Mouse (Mus musculus): Measurements from ENCODE around the gene Dupd1. TPM values are rescaled to one million over a fixed set of nuclear protein-coding genes. Genes with fewer than 3 reads are reported as not detected.

Dupd1 gene
- polyA plus RNA-seq, 1 experiment from 2014 or later = 0.24 TPM

DNA sequence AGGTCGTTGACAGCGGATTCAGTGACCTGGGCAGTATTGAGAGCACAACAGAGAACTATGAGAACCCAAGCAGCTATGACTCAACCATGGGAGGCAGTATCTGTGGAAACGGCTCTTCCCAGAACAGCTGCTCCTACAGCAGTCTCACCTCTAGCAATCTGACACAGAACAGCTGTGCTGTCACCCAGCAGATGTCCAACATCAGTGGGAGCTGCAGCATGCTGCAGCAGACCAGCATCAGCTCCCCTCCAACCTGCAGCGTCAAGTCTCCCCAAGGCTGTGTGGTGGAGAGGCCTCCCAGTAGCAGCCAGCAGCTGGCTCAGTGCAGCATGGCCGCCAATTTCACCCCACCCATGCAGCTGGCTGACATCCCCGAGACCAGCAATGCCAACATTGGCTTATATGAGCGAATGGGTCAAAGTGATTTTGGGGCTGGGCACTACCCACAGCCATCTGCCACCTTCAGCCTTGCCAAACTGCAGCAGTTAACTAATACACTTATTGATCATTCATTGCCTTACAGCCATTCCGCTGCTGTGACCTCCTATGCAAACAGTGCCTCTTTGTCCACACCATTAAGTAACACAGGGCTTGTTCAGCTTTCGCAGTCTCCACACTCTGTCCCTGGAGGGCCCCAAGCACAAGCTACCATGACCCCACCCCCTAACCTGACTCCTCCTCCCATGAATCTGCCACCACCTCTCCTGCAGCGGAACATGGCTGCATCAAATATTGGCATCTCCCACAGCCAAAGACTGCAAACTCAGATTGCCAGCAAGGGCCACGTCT lies 44.5 kb downstream of the Dupd1 start:
- H3K9ac ChIP-seq (replicated peaks; ENCODE audit: low read depth, low read length) = no peak overlapping the region
- peaks cover 18% of the 10 kb centered on the region for H3K36me3 ChIP-seq (ENCODE audit: control insufficient read depth, insufficient read depth)
- 78% methylated on average over 11 of the region's 11 CpGs for WGBS
- no peaks in the 10 kb centered on the region for H3K9me3 ChIP-seq (ENCODE audit: control insufficient read depth, low read length)
- H3K27ac ChIP-seq (ENCODE audit: low read length) = 0 out of 2 replicates have a peak overlapping the region, but pooled peaks have one; percentile 41
- H3K27me3 ChIP-seq (replicated peaks; ENCODE audit: control insufficient read depth, insufficient read depth, low read length) = no peaks in the 10 kb centered on the region
- no peak overlapping the region for H3K4me3 ChIP-seq (replicated peaks; ENCODE audit: low read length)
- no peak overlapping the region for H3K4me2 ChIP-seq (ENCODE audit: low read length)
- peaks cover 7% of the 10 kb centered on the region; the same call in 1 of the 2 replicates for H3K4me1 ChIP-seq (replicated peaks; ENCODE audit: control insufficient read depth, insufficient read depth, low read length)
- peak; percentile 27; the same call in 1 of the 2 replicates for ATAC-seq

DNA sequence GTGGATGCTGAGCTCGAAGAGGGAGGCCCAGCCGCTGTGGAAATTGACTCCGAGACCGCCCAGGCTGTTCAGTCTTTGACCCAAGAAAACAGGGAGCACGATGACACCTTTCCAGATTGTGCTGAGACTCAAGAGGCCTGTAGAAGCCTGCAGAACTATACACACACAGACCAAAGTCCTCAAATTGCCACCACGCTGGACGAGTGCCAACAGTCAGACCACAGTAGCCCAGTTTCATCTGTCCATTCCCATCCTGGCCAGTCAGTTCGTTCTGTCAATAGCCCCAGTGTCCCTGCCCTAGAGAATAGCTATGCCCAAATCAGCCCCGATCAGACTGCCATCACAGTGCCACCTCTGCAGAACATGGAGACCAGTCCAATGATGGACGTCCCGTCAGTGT lies 45.2 kb downstream of the Dupd1 start:
- Histone ChIP-seq H3K27me3 (replicated peaks; ENCODE audit: control insufficient read depth, insufficient read depth, low read length) (no peaks in the 10 kb centered on the region), H3K36me3 (ENCODE audit: control insufficient read depth, insufficient read depth) (peaks cover 22% of the 10 kb centered on the region), H3K9me3 (ENCODE audit: control insufficient read depth, low read length) (no peaks in the 10 kb centered on the region), H3K4me1 (replicated peaks; ENCODE audit: control insufficient read depth, insufficient read depth, low read length) (peaks cover 7% of the 10 kb centered on the region; the same call in 1 of the 2 replicates), H3K4me2 (ENCODE audit: low read length) (no peak overlapping the region), H3K4me3 (replicated peaks; ENCODE audit: low read length) (no peak overlapping the region), H3K27ac (ENCODE audit: low read length) (no peak overlapping the region), H3K9ac (replicated peaks; ENCODE audit: low read depth, low read length) (no peak overlapping the region)
- ATAC-seq = no peak
- 94% methylated on average over 11 of the region's 11 CpGs for WGBS

DNA sequence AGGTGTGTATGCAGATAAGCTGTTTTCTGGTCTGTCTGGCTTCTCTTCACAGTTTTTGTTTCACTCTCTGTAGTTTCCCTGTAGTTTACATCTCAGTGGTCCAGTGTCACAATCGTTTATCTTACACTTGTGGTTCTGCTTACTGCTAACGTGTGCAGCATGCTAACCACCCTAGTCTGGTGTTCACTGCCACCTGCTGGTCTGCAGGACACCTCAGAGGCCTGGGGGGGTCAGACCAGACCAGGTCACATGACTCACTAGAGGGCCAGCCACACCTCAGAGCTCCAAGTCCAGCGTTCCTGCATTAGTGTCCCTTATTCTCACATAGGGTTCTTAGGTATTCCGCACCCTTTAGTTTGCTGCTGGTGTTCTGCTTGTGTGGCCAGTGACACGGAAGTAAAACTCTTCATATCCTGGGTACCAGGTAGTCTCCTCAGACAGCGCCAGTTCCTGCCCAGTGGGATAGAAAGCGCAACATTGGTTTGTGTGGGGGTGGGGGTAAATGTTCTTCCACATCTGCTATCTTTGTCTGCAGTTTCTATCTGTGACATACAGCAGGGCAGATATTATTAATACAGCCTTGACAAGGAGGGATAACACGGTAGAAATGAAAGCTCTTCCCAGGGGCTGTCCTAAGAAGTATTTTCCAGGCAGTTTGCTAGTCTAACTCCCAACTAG lies 51.8 kb downstream of the Dupd1 start:
- Histone ChIP-seq H3K9ac (replicated peaks; ENCODE audit: low read depth, low read length) (no peak overlapping the region), H3K36me3 (ENCODE audit: control insufficient read depth, insufficient read depth) (peaks cover 17% of the 10 kb centered on the region; the same call in 1 of the 2 replicates), H3K27me3 (replicated peaks; ENCODE audit: control insufficient read depth, insufficient read depth, low read length) (no peaks in the 10 kb centered on the region), H3K27ac (ENCODE audit: low read length) (no peak overlapping the region), H3K4me3 (replicated peaks; ENCODE audit: low read length) (no peak overlapping the region), H3K4me1 (replicated peaks; ENCODE audit: control insufficient read depth, insufficient read depth, low read length) (peaks cover 22% of the 10 kb centered on the region), H3K9me3 (ENCODE audit: control insufficient read depth, low read length) (no peaks in the 10 kb centered on the region), H3K4me2 (ENCODE audit: low read length) (no peak overlapping the region)
- 76% methylated on average over 8 of the region's 8 CpGs for WGBS
- no peak for ATAC-seq

DNA sequence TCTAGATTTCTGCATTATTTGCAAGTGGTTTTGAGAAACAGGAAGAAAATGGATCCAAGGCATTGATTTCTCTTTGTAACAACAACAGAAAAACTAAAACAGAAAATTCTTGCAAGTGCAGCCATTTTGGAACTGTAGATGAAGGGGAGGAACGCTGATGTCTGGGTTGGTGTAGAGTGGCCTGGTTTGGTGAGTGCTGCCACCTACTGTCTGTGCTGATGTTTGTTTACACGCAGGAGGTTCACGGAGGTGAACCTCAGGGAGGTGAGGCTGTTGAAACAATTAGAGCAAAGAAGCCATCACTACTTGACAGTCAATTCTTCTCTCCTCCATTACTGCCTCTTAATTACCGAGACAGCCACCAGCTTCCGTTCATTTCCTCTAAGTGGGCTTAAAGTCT lies 54.7 kb downstream of the Dupd1 start:
- H3K27ac ChIP-seq (ENCODE audit: low read length) = peak overlapping the region; percentile 3
- no peak overlapping the region for H3K4me3 ChIP-seq (replicated peaks; ENCODE audit: low read length)
- H3K4me1 ChIP-seq (replicated peaks; ENCODE audit: control insufficient read depth, insufficient read depth, low read length) = peaks cover 30% of the 10 kb centered on the region
- H3K9ac ChIP-seq (replicated peaks; ENCODE audit: low read depth, low read length) = no peak overlapping the region
- no peaks in the 10 kb centered on the region for H3K9me3 ChIP-seq (ENCODE audit: control insufficient read depth, low read length)
- H3K27me3 ChIP-seq (replicated peaks; ENCODE audit: control insufficient read depth, insufficient read depth, low read length) = no peaks in the 10 kb centered on the region
- peak; percentile 88 for ATAC-seq
- no peak overlapping the region for H3K4me2 ChIP-seq (ENCODE audit: low read length)
- WGBS = 10% methylated on average over 5 of the region's 5 CpGs
- H3K36me3 ChIP-seq (ENCODE audit: control insufficient read depth, insufficient read depth) = peaks cover 9% of the 10 kb centered on the region; the same call in 1 of the 2 replicates

DNA sequence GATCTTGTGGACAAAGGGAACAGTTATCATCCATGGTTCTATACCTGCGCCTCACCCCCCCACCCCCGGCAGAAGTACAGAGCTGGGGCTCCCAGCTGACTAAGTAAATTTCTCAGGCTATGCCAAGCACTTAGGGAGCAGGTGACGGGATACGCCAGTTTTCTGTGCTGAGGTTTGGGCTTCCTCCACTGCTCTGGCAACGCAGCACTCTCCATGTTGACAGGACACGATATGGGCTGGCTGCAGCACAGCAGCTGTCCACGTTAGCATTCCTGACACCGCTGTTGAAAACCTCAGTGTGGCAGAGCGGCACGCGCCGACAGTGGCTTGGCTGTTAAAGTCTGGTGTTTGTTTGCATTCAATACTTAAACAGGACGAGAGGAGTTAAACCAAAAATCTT lies 55.2 kb downstream of the Dupd1 start:
- no peaks in the 10 kb centered on the region for H3K9me3 ChIP-seq (ENCODE audit: control insufficient read depth, low read length)
- ATAC-seq = peak; percentile 58
- H3K27me3 ChIP-seq (replicated peaks; ENCODE audit: control insufficient read depth, insufficient read depth, low read length) = no peaks in the 10 kb centered on the region
- 43% methylated on average over 13 of the region's 13 CpGs for WGBS
- H3K36me3 ChIP-seq (ENCODE audit: control insufficient read depth, insufficient read depth) = peaks cover 6% of the 10 kb centered on the region; the same call in 1 of the 2 replicates
- H3K9ac ChIP-seq (replicated peaks; ENCODE audit: low read depth, low read length) = no peak overlapping the region
- peak overlapping the region; percentile 24 for H3K4me2 ChIP-seq (ENCODE audit: low read length)
- H3K4me3 ChIP-seq (replicated peaks; ENCODE audit: low read length) = no peak overlapping the region
- H3K27ac ChIP-seq (ENCODE audit: low read length) = peak overlapping the region; percentile 20
- H3K4me1 ChIP-seq (replicated peaks; ENCODE audit: control insufficient read depth, insufficient read depth, low read length) = peaks cover 30% of the 10 kb centered on the region

DNA sequence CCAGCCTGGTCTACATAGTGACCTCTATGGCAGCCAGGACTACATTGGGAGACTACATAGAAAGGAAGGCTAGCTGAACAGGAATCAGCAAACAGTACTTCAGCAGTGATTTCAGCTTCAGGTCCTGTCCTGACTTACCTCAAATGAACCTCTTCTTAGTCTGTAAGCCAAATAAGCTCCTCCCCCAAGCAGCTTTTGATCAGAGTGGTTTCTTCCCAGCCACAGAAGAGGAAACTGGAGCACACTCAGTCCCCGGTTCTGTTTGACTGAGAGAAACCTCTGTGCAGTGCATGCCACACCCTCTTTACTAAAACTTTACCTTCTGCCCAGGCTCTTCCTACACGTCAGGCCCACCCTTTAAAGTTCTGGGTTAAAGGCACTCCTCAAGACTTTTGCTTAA lies 60.6 kb downstream of the Dupd1 start:
- 82% methylated on average over 2 of the region's 2 CpGs for WGBS

DNA sequence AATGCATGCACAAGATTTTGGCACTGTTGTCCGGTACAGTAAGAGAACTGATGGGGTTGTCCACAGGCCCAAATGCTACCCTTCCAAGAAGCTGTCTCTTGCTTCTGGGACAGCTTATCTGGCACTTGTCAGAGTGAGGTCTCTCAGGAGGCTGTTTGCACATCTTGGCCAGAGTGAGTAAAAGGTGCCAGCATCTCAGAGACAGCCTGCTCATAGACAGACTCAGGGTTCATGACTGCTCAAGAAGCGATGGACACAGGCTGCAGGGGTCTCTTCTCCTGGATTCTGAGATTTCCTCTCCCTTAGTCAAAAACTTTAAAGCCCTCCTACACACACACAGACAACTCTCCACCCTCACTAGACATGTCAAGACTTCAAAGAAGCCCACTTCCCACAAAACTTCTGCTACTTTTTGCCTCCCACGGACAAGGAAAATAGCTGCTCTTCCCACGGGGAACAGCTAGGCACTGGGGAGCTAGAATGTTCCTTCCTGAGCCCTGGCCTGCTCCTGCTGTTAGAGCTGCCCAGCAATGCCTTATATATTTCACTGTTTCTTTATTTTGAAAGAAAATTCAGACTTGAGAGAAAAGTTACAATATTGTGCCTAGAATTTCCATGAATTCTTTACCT lies 73.5 kb downstream of the Dupd1 start:
- no peak overlapping the region for H3K4me2 ChIP-seq (ENCODE audit: low read length)
- peaks cover 8% of the 10 kb centered on the region; the same call in 1 of the 2 replicates for H3K36me3 ChIP-seq (ENCODE audit: control insufficient read depth, insufficient read depth)
- no peak for ATAC-seq
- no peak overlapping the region for H3K9ac ChIP-seq (replicated peaks; ENCODE audit: low read depth, low read length)
- WGBS = 79% methylated on average over 4 of the region's 4 CpGs
- H3K9me3 ChIP-seq (ENCODE audit: control insufficient read depth, low read length) = no peaks in the 10 kb centered on the region
- no peaks in the 10 kb centered on the region for H3K4me1 ChIP-seq (replicated peaks; ENCODE audit: control insufficient read depth, insufficient read depth, low read length)
- H3K27me3 ChIP-seq (replicated peaks; ENCODE audit: control insufficient read depth, insufficient read depth, low read length) = no peaks in the 10 kb centered on the region
- no peak overlapping the region for H3K27ac ChIP-seq (ENCODE audit: low read length)
- no peak overlapping the region for H3K4me3 ChIP-seq (replicated peaks; ENCODE audit: low read length)

More for the DNA sequence above, 60.6 kb downstream of the Dupd1 start:
- Histone ChIP-seq H3K4me1 (replicated peaks; ENCODE audit: control insufficient read depth, insufficient read depth, low read length) (peaks cover 17% of the 10 kb centered on the region), H3K4me3 (replicated peaks; ENCODE audit: low read length) (no peak overlapping the region), H3K4me2 (ENCODE audit: low read length) (no peak overlapping the region), H3K9ac (replicated peaks; ENCODE audit: low read depth, low read length) (no peak overlapping the region), H3K27me3 (replicated peaks; ENCODE audit: control insufficient read depth, insufficient read depth, low read length) (no peaks in the 10 kb centered on the region), H3K36me3 (ENCODE audit: control insufficient read depth, insufficient read depth) (0 out of 2 replicates have a peak, but pooled peaks cover 2% of the 10 kb centered on the region), H3K9me3 (ENCODE audit: control insufficient read depth, low read length) (no peaks in the 10 kb centered on the region), H3K27ac (ENCODE audit: low read length) (no peak overlapping the region)
- no peak for ATAC-seq

DNA sequence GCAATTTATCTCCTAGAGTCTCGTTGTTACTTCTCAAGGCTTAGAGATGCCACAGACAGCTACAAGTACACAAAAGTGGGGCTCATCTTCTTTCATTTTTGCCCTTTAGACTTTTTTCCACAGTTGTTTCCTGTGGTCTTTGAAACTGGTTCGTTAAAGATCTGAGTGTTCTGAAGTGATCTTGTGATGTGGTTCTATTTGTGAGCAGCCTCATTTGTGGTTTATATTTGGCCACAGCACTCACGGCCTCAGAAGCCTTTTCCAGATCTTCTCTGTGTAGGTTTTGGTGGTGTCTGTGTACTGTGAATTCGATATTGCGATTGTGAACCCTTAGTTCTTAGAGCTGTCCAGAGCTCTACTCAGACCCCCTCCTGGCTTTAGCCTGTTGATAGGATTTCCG lies 77.8 kb downstream of the Dupd1 start:
- no peak overlapping the region for H3K27ac ChIP-seq (ENCODE audit: low read length)
- H3K4me1 ChIP-seq (replicated peaks; ENCODE audit: control insufficient read depth, insufficient read depth, low read length) = no peaks in the 10 kb centered on the region
- no peaks in the 10 kb centered on the region for H3K9me3 ChIP-seq (ENCODE audit: control insufficient read depth, low read length)
- no peak overlapping the region for H3K4me3 ChIP-seq (replicated peaks; ENCODE audit: low read length)
- H3K36me3 ChIP-seq (ENCODE audit: control insufficient read depth, insufficient read depth) = peaks cover 7% of the 10 kb centered on the region; the same call in 1 of the 2 replicates
- no peak overlapping the region for H3K4me2 ChIP-seq (ENCODE audit: low read length)
- no peak for ATAC-seq
- no peak overlapping the region for H3K9ac ChIP-seq (replicated peaks; ENCODE audit: low read depth, low read length)
- 72% methylated on average over 6 of the region's 6 CpGs for WGBS
- no peaks in the 10 kb centered on the region for H3K27me3 ChIP-seq (replicated peaks; ENCODE audit: control insufficient read depth, insufficient read depth, low read length)

DNA sequence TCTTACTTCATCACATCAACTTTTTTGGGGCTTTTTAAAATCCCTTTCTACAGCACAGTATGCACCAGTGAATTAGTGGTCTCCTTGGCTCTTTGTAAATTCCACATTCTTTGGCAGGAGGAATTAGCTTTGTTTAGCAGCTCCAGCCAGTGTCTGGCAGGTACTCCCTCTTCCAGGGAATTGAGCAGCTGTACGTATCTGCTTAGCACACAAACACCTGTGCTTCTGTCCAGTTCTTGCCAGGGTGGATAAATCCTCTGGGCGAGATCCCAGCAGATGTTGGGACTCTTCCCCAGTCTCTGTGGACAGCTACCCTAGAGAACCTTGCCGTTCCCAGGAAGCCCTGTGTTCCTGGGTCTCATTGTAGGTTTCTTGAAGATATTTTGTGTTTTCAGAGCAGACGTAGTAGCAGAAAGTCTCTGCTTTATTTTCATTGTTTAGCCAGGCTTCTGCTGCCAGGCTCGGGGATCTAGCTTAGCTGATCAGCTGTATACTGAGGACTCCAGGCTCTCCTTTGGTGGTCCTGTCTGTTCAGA lies 82.6 kb downstream of the Dupd1 start:
- Histone ChIP-seq H3K9me3 (ENCODE audit: control insufficient read depth, low read length) (no peaks in the 10 kb centered on the region), H3K4me2 (ENCODE audit: low read length) (no peak overlapping the region), H3K27ac (ENCODE audit: low read length) (no peak overlapping the region), H3K36me3 (ENCODE audit: control insufficient read depth, insufficient read depth) (peaks cover 17% of the 10 kb centered on the region), H3K9ac (replicated peaks; ENCODE audit: low read depth, low read length) (no peak overlapping the region), H3K4me3 (replicated peaks; ENCODE audit: low read length) (no peak overlapping the region), H3K4me1 (replicated peaks; ENCODE audit: control insufficient read depth, insufficient read depth, low read length) (no peaks in the 10 kb centered on the region), H3K27me3 (replicated peaks; ENCODE audit: control insufficient read depth, insufficient read depth, low read length) (no peaks in the 10 kb centered on the region)
- WGBS = 39% methylated on average over 5 of the region's 5 CpGs
- ATAC-seq = no peak

Measured in forebrain, embryonic 16.5 days (tissue).